Mouse (Mus musculus) ES-E14 (cell line): ENCODE measurements around the gene Prps1. TPM values are rescaled to one million over a fixed set of nuclear protein-coding genes. Genes with fewer than 3 reads are reported as not detected.

Source experiments
- DNase-seq: peaks from one replicate; pipeline ENCODE4 v3.0.0-alpha.2; 2013; ENCODE audit warnings: low read depth, low spot score
- H3K27ac ChIP-seq: 2 replicates; pipeline ENCODE4 v1.5.1; 2012; ENCODE audit warnings: low read depth, mild to moderate bottlenecking, low read length, moderate library complexity, mixed read lengths; ENCODE audit not compliant: poor library complexity, insufficient read depth, severe bottlenecking
- H3K36me3 ChIP-seq: 2 replicates; pipeline ENCODE4 v1.6.1; 2012; ENCODE audit warnings: mild to moderate bottlenecking, low read length, moderate library complexity, mixed read lengths; ENCODE audit not compliant: control insufficient read depth, poor library complexity, insufficient read depth, severe bottlenecking
- H3K4me1 ChIP-seq, 2 experiments: fragments of 150-350 bp in 1 of 2; sonication (generic) in 1 of 2; 2 replicates each; pipeline ENCODE4 v1.6.1; 2012; ENCODE audit warnings: low read length in 2 of 2, mild to moderate bottlenecking in 1 of 2, mixed read lengths in 1 of 2; ENCODE audit not compliant: control insufficient read depth in 2 of 2, insufficient read depth in 2 of 2, poor library complexity in 1 of 2
- H3K4me3 ChIP-seq, 2 experiments: fragments of 150-350 bp in 1 of 2; sonication (generic) in 1 of 2; 2 replicates each; pipeline ENCODE4 v1.5.1; 2012; ENCODE audit warnings: low read length in 2 of 2, low read depth in 1 of 2, mild to moderate bottlenecking in 1 of 2, mixed read lengths in 1 of 2; ENCODE audit not compliant: insufficient read depth in 1 of 2, poor library complexity in 1 of 2, severe bottlenecking in 1 of 2
- H3K9ac ChIP-seq: 2 replicates; pipeline ENCODE4 v1.6.1; 2012; ENCODE audit warnings: low read depth, mild to moderate bottlenecking, low read length, mixed read lengths; ENCODE audit not compliant: poor library complexity, insufficient read depth, severe bottlenecking
- H3K9me3 ChIP-seq: fragments of 150-350 bp; sonication (generic); 2 replicates; pipeline ENCODE4 v1.6.1; 2012; ENCODE audit warnings: low read depth, mild to moderate bottlenecking, low read length; ENCODE audit not compliant: control insufficient read depth, insufficient read depth
- CHD2 ChIP-seq: IDR thresholded peaks from 2 replicates; pipeline ENCODE4 v1.6.1; 2014; ENCODE audit warnings: mild to moderate bottlenecking, low read depth, low read length, inconsistent platforms
- HCFC1 ChIP-seq: IDR thresholded peaks from 2 replicates; pipeline ENCODE4 v1.6.1; 2012; ENCODE audit warnings: low read length, inconsistent platforms, borderline replicate concordance; ENCODE audit not compliant: insufficient read depth
- MAFK ChIP-seq: IDR thresholded peaks from 2 replicates; pipeline ENCODE4 v1.6.1; 2014; ENCODE audit warnings: mild to moderate bottlenecking, low read depth, low read length, inconsistent platforms; ENCODE audit not compliant: insufficient read depth
- ZC3H11A ChIP-seq: IDR thresholded peaks from 2 replicates; pipeline ENCODE4 v1.6.1; 2012; ENCODE audit warnings: low read depth, mild to moderate bottlenecking, inconsistent platforms, low read length, borderline replicate concordance
- ZNF384 ChIP-seq: IDR thresholded peaks from 2 replicates; pipeline ENCODE4 v1.6.1; 2012; ENCODE audit warnings: low read depth, low read length, inconsistent platforms
- in situ Hi-C, 2 experiments: fragments of 600-800 bp; cut with MboI; formaldehyde crosslinking; loops; one replicate each; pipeline ENCODE4 v1.15.1; 2025; ENCODE audit warnings: low sequenced_read_pairs in 2 of 2, inconsistent platforms in 1 of 2; ENCODE audit not compliant: unreplicated experiment in 2 of 2
- total RNA-seq: library from RNA; depleted of rRNA; stranded (reverse); fragments of 300-350 nt; gene quantifications from 2 replicates; pipeline ENCODE4 v1.2.3, GENCODE M21; 2012

The Prps1 gene
- total RNA-seq, 1 experiment, result 67.2 TPM

DNA sequence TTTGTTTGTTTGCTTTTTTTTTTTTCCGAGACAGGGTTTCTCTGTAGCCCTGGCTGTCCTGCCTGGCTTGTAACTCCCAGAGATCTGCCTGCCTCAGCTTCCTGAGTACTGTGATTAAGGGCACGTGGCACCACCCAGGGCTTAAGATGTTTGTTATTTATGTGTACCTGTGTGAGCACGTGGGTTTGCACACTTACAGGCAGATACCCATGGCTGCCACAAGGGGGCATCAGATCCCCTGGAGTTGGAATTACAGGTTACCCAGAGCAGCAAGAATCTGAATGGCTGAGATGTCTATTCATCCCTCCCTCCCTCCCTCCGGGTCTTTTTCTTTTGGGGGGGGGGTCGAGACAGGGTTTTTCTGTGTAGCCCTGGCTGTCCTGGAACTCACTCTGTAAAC lies 22.8 kb downstream of the Prps1 start:
- Histone ChIP-seq H3K36me3 (peaks cover 7% of the 10 kb centered on the region), H3K4me1 (no peaks in the 10 kb centered on the region), H3K4me3 (no peak overlapping the region), H3K27ac (no peak overlapping the region), H3K9ac (no peak overlapping the region), H3K9me3 (no peaks in the 10 kb centered on the region)
- in situ Hi-C loops, result loop anchor here in 1 of 2 experiments (25.0 kb wide), 1 partner anchor 233 kb away; no protein-coding TSS in a partner anchor
- no peak for TF ChIP-seq ZC3H11A
- no peak for TF ChIP-seq ZNF384
- TF ChIP-seq CHD2, result no peak
- no peak for TF ChIP-seq MAFK
- no peak for TF ChIP-seq HCFC1
- peak; percentile 43 for DNase-seq

DNA sequence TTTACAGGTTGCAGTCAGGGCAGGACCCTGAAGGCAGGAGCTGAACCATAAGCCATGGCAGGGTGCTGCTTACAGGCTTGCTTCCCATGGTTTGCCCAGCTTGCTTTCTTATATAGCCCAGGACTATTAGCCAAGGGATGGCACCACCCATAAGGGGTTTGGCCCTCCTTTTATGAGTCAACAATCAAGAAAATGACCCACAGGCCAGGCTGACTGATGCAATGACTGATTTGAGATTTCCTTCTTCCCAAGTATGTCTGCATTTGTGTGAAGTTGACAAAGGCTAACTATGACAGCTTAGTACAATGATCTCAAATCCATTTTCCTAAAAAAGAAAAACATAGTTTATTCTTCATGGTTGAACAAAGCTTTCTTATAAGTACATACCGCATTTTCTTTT lies 32.8 kb downstream of the Prps1 start:
- H3K4me1 ChIP-seq, result no peaks in the 10 kb centered on the region
- in situ Hi-C loops, result loop anchor here in 1 of 2 experiments (25.0 kb wide), 1 partner anchor 223 kb away; no protein-coding TSS in a partner anchor
- DNase-seq, result no peak
- TF ChIP-seq ZNF384, result no peak
- no peak for TF ChIP-seq HCFC1
- no peak for TF ChIP-seq ZC3H11A
- TF ChIP-seq CHD2, result no peak
- no peak for TF ChIP-seq MAFK
- H3K9me3 ChIP-seq, result no peaks in the 10 kb centered on the region
- no peak overlapping the region for H3K9ac ChIP-seq
- no peak overlapping the region for H3K4me3 ChIP-seq
- no peak overlapping the region for H3K27ac ChIP-seq
- no peaks in the 10 kb centered on the region for H3K36me3 ChIP-seq

DNA sequence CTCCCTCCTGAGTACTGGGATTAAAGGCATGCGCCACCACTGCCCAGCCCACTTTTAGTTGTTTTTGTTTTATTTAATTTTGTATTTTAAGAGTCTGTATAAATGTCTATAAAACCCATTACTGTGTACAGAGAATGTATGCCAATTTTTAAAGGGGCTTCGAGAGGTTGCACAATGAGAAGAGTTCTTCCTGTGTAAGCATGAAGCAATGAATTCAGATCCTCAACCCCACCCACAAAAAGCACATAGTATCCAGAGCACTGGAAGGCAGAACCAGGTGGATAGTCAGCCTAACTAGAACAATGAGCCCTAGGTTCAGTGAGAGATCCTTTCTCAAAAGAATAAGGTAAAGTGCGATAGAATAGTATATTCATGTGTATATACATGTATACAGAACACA lies 33.8 kb downstream of the Prps1 start:
- Histone ChIP-seq H3K4me3 (no peak overlapping the region), H3K27ac (no peak overlapping the region), H3K36me3 (no peaks in the 10 kb centered on the region), H3K9ac (no peak overlapping the region), H3K4me1 (no peaks in the 10 kb centered on the region), H3K9me3 (no peaks in the 10 kb centered on the region)
- in situ Hi-C loops, result loop anchor here in 1 of 2 experiments (25.0 kb wide), 1 partner anchor 222 kb away; no protein-coding TSS in a partner anchor
- TF ChIP-seq MAFK (no peak), ZC3H11A (no peak), ZNF384 (no peak), CHD2 (no peak), HCFC1 (no peak)
- no peak for DNase-seq

DNA sequence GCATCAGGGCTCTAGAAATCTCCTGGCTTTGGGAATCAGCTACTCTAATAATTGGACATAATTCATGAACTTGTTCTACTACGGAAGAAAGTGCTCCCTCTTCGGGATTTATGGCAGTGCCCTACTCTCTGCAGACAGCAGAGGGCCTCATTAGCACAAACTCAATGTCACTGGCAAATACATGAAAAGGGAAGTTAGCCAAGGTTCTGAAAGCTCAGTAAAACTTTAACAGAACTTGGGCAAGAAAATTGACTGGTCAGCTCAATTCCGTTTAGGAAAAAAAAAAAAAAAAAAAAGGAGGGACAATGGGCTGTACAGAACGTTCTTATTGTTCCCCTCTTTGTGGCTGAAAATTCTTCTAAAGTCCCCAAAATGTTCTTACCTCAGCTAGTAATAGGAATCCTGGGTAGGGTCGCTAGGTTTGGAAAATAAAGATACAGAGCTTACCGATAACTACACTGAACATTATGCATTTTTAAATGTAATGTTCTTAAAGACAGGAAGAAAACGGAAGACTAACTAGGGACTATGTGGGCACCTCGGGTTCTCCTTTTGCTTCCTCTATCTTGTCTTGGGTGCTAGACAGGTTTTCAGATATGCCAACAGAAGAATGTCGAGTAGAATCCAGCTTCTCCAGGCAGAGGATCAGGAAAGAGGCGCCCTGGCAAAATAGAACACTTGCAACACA lies 35.6 kb downstream of the Prps1 start:
- H3K9me3 ChIP-seq, result no peaks in the 10 kb centered on the region
- TF ChIP-seq MAFK (no peak), ZC3H11A (peak; percentile 49; the same call in 1 of the 2 replicates)
- no peak for DNase-seq
- no peaks in the 10 kb centered on the region for H3K4me1 ChIP-seq
- H3K9ac ChIP-seq, result no peak overlapping the region
- no peak overlapping the region for H3K27ac ChIP-seq
- in situ Hi-C loops, result loop anchor here in 1 of 2 experiments (25.0 kb wide), 1 partner anchor 220 kb away; no protein-coding TSS in a partner anchor
- no peak overlapping the region for H3K4me3 ChIP-seq
- no peaks in the 10 kb centered on the region for H3K36me3 ChIP-seq
